Comparison of ENCODE assay signal across 8 mouse cellular contexts in the genomic region with DNA sequence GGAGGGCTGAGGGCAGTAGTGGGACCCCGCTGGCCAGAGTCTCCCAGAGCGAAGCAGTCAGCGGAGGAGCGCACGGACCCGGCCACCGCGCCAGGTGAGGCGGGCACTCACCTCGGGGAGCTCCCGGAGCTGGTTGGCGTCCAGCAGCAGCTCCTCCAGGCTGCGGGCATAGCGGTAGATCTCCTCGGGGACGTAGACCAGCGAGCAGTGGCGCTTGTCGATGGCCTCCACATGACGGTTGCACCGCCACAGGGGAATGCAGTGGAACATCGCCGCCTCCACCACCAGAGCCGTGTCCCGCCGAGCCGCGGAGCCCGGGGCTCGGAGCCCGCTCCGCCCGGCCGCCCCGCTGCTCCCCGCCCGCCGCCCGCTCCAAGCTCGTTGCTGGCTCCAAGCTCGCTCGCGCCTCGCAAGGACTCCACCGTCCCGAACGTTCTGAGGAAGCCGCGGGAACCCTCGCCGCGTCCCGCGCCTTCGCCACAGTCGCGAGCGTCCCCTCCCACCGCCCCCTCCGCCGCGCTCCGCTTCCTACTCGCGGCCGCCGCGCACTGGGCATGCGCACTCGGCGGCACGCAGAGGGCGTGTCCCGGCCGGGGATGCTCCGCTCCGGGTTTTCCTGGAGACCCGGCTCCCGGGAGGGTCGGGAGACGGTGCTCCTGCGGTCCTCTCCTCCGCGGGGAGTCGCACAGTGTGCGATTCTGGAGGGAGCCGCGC. TPM values are rescaled to one million over a fixed set of nuclear protein-coding genes. Genes with fewer than 3 reads are reported as not detected.
DNase-seq lines count a peak whose midpoint lies in the region; ATAC-seq and TF ChIP-seq lines count a peak whose summit lies in the region.

A gene (minus strand): TSS at position 517 of the 714 bp plus-strand sequence.

- peak within 1 kb of the TSS; percentile 94 for H3K4me2 ChIP-seq in forebrain, embryonic 15.5 days (replicated peaks)

- H3K4me1 ChIP-seq in forebrain, embryonic 15.5 days, result peaks cover 27% of the 10 kb centered on the region
- peaks cover 5% of the 10 kb centered on the region; the same call in 1 of the 2 replicates for H3K4me1 ChIP-seq in lung, adult 2 months (ENCODE audit: control insufficient read depth, insufficient read depth, low read length)

- TF ChIP-seq CTCF in lung, adult 2 months (IDR thresholded peaks at IDR 0.05; ENCODE audit: insufficient read depth, low read length), result no peak

- peak; percentile 61; the same call in 1 of the 2 replicates for TF ChIP-seq POLR2A in lung, adult 2 months (IDR thresholded peaks at IDR 0.05; ENCODE audit: borderline replicate concordance, extremely low read depth, low read depth, low read length)

- H3K9ac ChIP-seq in forebrain, embryonic 15.5 days (replicated peaks), result peak within 1 kb of the TSS; percentile 81

- H3K36me3 ChIP-seq in forebrain, embryonic 15.5 days, result no peaks in the 10 kb centered on the region

- no peaks in the 10 kb centered on the region for H3K9me3 ChIP-seq in forebrain, embryonic 15.5 days

- no peaks in the 10 kb centered on the region for H3K27me3 ChIP-seq in forebrain, embryonic 15.5 days

- WGBS in forebrain, embryonic 15.5 days, result under 1% methylated on average over 88 of the region's 88 CpGs
- under 1% methylated on average over 87 of the region's 88 CpGs for WGBS in lung, adult 2 months

- peak; percentile 93 for ATAC-seq in forebrain, embryonic 15.5 days (replicated peaks)

- peak within 1 kb of the TSS; percentile 86 for H3K27ac ChIP-seq in forebrain, embryonic 15.5 days (replicated peaks)

- DNase-seq in ES-CJ7 (ENCODE audit: low read depth, low spot score), result peak; percentile 84
- DNase-seq in cerebellum, adult 11 months, result peak; percentile 79
- DNase-seq in heart, postnatal 25 days (ENCODE audit: low spot score), result peak; percentile 77
- peak; percentile 75 to 88 for DNase-seq in layer of hippocampus, adult 18-20 months (ENCODE audit: low spot score in 2 of 2)
- peak; percentile 87 for DNase-seq in lung, adult 2 months
- DNase-seq in ovary, adult 18-20 months (ENCODE audit: low spot score), result peak; percentile 83
- DNase-seq in thymus, postnatal 0 days (ENCODE audit: low spot score), result peak; percentile 94

- intact Hi-C loops in heart, postnatal 25 days (cut with DNase I), result loop anchor here (2.0 to 10.0 kb wide), 3 partner anchors 77 to 210 kb away; a partner anchor contains a TSS

- peak within 1 kb of the TSS; percentile 91 for H3K4me3 ChIP-seq in forebrain, embryonic 15.5 days
- H3K4me3 ChIP-seq in lung, adult 2 months (replicated peaks; ENCODE audit: extremely low read depth, low read depth, low read length), result peak within 1 kb of the TSS; percentile 77

RNA-seq across cellular contexts. Expression of the gene that starts here (rescaled TPM):
- polyA plus RNA-seq in forebrain, embryonic 15.5 days (2015; fragmentation: Nextera tagmentation; extraction: Ambion mirVana), result 8.4 and 9.4 TPM in 2 replicates
- 10 to 100 TPM; 17.2 to 18.4 TPM for total RNA-seq in heart, postnatal 25 days (2021)
- total RNA-seq in layer of hippocampus, adult 18-20 months (2021), result 1 to 10 TPM; 7.3 to 9.4 TPM
- 36.7 and 45.3 TPM in 2 replicates for polyA plus RNA-seq in lung, adult 2 months (2012; rRNA removed)
- 23.3 and 25.7 TPM in 2 replicates for polyA plus RNA-seq in thymus, postnatal 0 days (2015; fragmentation: Nextera tagmentation; extraction: Ambion mirVana)

Comparison
In these comparisons a context has a peak if more than half of its experiments do, and no peak if none do; other contexts are left out.
1. Peak in every context shown above with its lines: DNase-seq, ATAC-seq, H3K4me3 ChIP-seq and H3K27ac ChIP-seq.